Mouse (Mus musculus) midbrain, embryonic 15.5 days (tissue): ENCODE results near the gene Wdr83. TPM values are rescaled to one million over a fixed set of nuclear protein-coding genes. Genes with fewer than 3 reads are reported as not detected.

Source experiments
- ATAC-seq: fragments of 200-750 bp; cut with Nextera tagmentation; replicated peaks from 2 replicates; pipeline ENCODE4 v1.8.0; 2017; ENCODE audit warnings: moderate TSS enrichment
- H3K27ac ChIP-seq: fragments of 300-500 bp; sonication (generic); 2 replicates; pipeline ENCODE4 v1.5.1; 2015; ENCODE audit warnings: mild to moderate bottlenecking, inconsistent platforms
- H3K27me3 ChIP-seq: fragments of 300-500 bp; sonication (generic); replicated peaks from 2 replicates; pipeline ENCODE4 v1.6.1; 2015; ENCODE audit warnings: inconsistent platforms
- H3K36me3 ChIP-seq: fragments of 300-500 bp; sonication (generic); replicated peaks from 2 replicates; pipeline ENCODE4 v1.6.1; 2015; ENCODE audit warnings: inconsistent platforms
- H3K4me1 ChIP-seq: fragments of 300-500 bp; sonication (generic); 2 replicates; pipeline ENCODE4 v1.6.1; 2015; ENCODE audit warnings: inconsistent platforms
- H3K4me2 ChIP-seq: fragments of 300-500 bp; sonication (generic); 2 replicates; pipeline ENCODE4 v1.6.1; 2015; ENCODE audit warnings: inconsistent platforms, mild to moderate bottlenecking, moderate library complexity
- H3K4me3 ChIP-seq: fragments of 300-500 bp; sonication (generic); 2 replicates; pipeline ENCODE4 v1.5.1; 2015; ENCODE audit warnings: mild to moderate bottlenecking, inconsistent platforms
- H3K9ac ChIP-seq: fragments of 300-500 bp; sonication (generic); 2 replicates; pipeline ENCODE4 v1.6.1; 2015; ENCODE audit warnings: mild to moderate bottlenecking, inconsistent platforms
- H3K9me3 ChIP-seq: fragments of 300-500 bp; sonication (generic); 2 replicates; pipeline ENCODE4 v1.6.1; 2016; ENCODE audit warnings: inconsistent platforms
- WGBS: fragments of 180-500 bp; shearing (Covaris S2); methylation state at CpG from one replicate; pipeline ENCODE4 v1.1.7; 2015; ENCODE audit warnings: mixed read lengths; 5-methylcytosine and 5-hydroxymethylcytosine counted together
- microRNA-seq: library from miRNA; unstranded; fragments of <30 nt; microRNA quantifications from one replicate; pipeline ENCODE4, GENCODE M21; 2016
- polyA plus RNA-seq: library from polyadenylated mRNA; unstranded; fragments of >200 nt; fragmentation: Nextera tagmentation; extraction: Ambion mirVana; gene quantifications from 2 replicates; pipeline ENCODE4 v1.2.1, GENCODE M21; 2015

Wdr83 gene
- polyA plus RNA-seq, 1 experiment from 2014 or later = 60.3 TPM

GRCm38 (mm10) chr8:85027922-85028321, 53.2 kb downstream of the Wdr83 start:
- H3K27me3 ChIP-seq = no peaks in the 10 kb centered on the region
- WGBS = 12% methylated on average over 2 of the region's 2 CpGs
- H3K4me1 ChIP-seq = peaks cover 40% of the 10 kb centered on the region
- H3K4me2 ChIP-seq = peak overlapping the region; percentile 84
- peak overlapping the region; percentile 93 for H3K4me3 ChIP-seq
- peaks cover 32% of the 10 kb centered on the region for H3K36me3 ChIP-seq
- no peak overlapping the region for H3K27ac ChIP-seq
- H3K9me3 ChIP-seq = no peaks in the 10 kb centered on the region
- ATAC-seq = no peak
- peak overlapping the region; percentile 96 for H3K9ac ChIP-seq

- H3K4me1 ChIP-seq = peaks cover 40% of the 10 kb centered on the region
- no peak for ATAC-seq
- H3K36me3 ChIP-seq = peaks cover 27% of the 10 kb centered on the region
- peak overlapping the region; percentile 84 for H3K4me2 ChIP-seq
- no peaks in the 10 kb centered on the region for H3K9me3 ChIP-seq
- under 1% methylated on average over 13 of the region's 13 CpGs for WGBS
- H3K27ac ChIP-seq = peak overlapping the region; percentile 90
- H3K9ac ChIP-seq = peak overlapping the region; percentile 96
- no peaks in the 10 kb centered on the region for H3K27me3 ChIP-seq
- H3K4me3 ChIP-seq = peak overlapping the region; percentile 93
These were observed 53.6 kb downstream of the Wdr83 start for GRCm38 (mm10) chr8:85027516-85027855.

- H3K27me3 ChIP-seq = no peaks in the 10 kb centered on the region
- under 1% methylated on average over 71 of the region's 75 CpGs for WGBS
- peak; percentile 75 for ATAC-seq
- peak within 1 kb of the TSS; percentile 93 for H3K4me3 ChIP-seq
- peaks cover 40% of the 10 kb centered on the region for H3K4me1 ChIP-seq
- peak within 1 kb of the TSS; percentile 90 for H3K27ac ChIP-seq
- H3K9me3 ChIP-seq = no peaks in the 10 kb centered on the region
- H3K4me2 ChIP-seq = peak within 1 kb of the TSS; percentile 84
- H3K36me3 ChIP-seq = peaks cover 21% of the 10 kb centered on the region
- peak within 1 kb of the TSS; percentile 96 for H3K9ac ChIP-seq
These were observed 54.2 kb downstream of the Wdr83 start, which contains the start of gene Trir for GRCm38 (mm10) chr8:85026670-85027515. Trir (plus strand) TSS chr8:85026823.

GRCm38 (mm10) chr8:85025098-85025932, 55.8 kb downstream of the Wdr83 start, which contains the start of gene Asna1:
Asna1 (minus strand) TSS chr8:85025281.
- 6% methylated on average over 30 of the region's 30 CpGs for WGBS
- H3K27me3 ChIP-seq = no peaks in the 10 kb centered on the region
- H3K9me3 ChIP-seq = no peaks in the 10 kb centered on the region
- ATAC-seq = peak; percentile 90
- peaks cover 15% of the 10 kb centered on the region for H3K36me3 ChIP-seq
- peak within 1 kb of the TSS; percentile 70 for H3K9ac ChIP-seq
- H3K4me1 ChIP-seq = peaks cover 40% of the 10 kb centered on the region
- H3K4me2 ChIP-seq = peak within 1 kb of the TSS; percentile 84
- peak within 1 kb of the TSS; percentile 84 for H3K4me3 ChIP-seq
- peak within 1 kb of the TSS; percentile 70 for H3K27ac ChIP-seq

Small RNA genes within 50 kb of the gene (microRNA-seq; reads per million reads assigned to microRNA genes)
- gene Gm23388 (1.1 reads per million), gene Mir7070 (2.6 reads per million, percentile 11 among the genes with 10 or more reads in this experiment)

Other genes with a start within 250 kb of the Wdr83 start
- gene Gadd45gip1, start 249.8 kb downstream of the Wdr83 start, polyA plus RNA-seq = 35.5 and 36.1 TPM in 2 replicates
- 88.2 and 91.7 TPM in 2 replicates for gene Rad23a, start 240.6 kb downstream of the Wdr83 start, polyA plus RNA-seq
- 669 and 673 TPM in 2 replicates for gene Calr, start 234.4 kb downstream of the Wdr83 start, polyA plus RNA-seq
- 126 and 127 TPM in 2 replicates for gene Farsa, start 224.3 kb downstream of the Wdr83 start, polyA plus RNA-seq
- gene Syce2, start 209.2 kb downstream of the Wdr83 start, polyA plus RNA-seq = 18.4 and 22.0 TPM in 2 replicates
- 36.1 and 37.1 TPM in 2 replicates for gene Gcdh, start 187.4 kb downstream of the Wdr83 start, polyA plus RNA-seq
- gene Klf1, start 179.4 kb downstream of the Wdr83 start, polyA plus RNA-seq = 0.65 and 0.79 TPM in 2 replicates
- 7.1 and 7.6 TPM in 2 replicates for gene Dnase2a, start 172.7 kb downstream of the Wdr83 start, polyA plus RNA-seq
- gene Mast1, start 143.9 kb downstream of the Wdr83 start, polyA plus RNA-seq = 76.2 and 84.8 TPM in 2 replicates
- 2.8 and 3.4 TPM in 2 replicates for gene Rtbdn, start 134.3 kb downstream of the Wdr83 start, polyA plus RNA-seq
- gene Gm49661, start 111.9 kb downstream of the Wdr83 start, polyA plus RNA-seq = not detected in 2 replicates
- 1,276 and 1,344 TPM in 2 replicates for gene Prdx2, start 111.7 kb downstream of the Wdr83 start, polyA plus RNA-seq
- 54.2 and 54.7 TPM in 2 replicates for gene Rnaseh2a, start 111.5 kb downstream of the Wdr83 start, polyA plus RNA-seq
- gene Junb, start 102.6 kb downstream of the Wdr83 start, polyA plus RNA-seq = 5.5 and 6.8 TPM in 2 replicates
- gene Hook2, start 90.7 kb downstream of the Wdr83 start, polyA plus RNA-seq = 38.9 and 41.1 TPM in 2 replicates
- not detected in 2 replicates for gene Best2, start 66.8 kb downstream of the Wdr83 start, polyA plus RNA-seq
- 146 and 159 TPM in 2 replicates for gene Asna1, start 56.0 kb downstream of the Wdr83 start, polyA plus RNA-seq
- 121 and 124 TPM in 2 replicates for gene Trir, start 54.5 kb downstream of the Wdr83 start, polyA plus RNA-seq
- 64.2 and 71.0 TPM in 2 replicates for gene Tnpo2, start 44.4 kb downstream of the Wdr83 start, polyA plus RNA-seq
- 84.5 and 86.2 TPM in 2 replicates for gene Fbxw9, start 21.3 kb downstream of the Wdr83 start, polyA plus RNA-seq
- 0.89 and 2.0 TPM in 2 replicates for gene Gm5741, start 13.3 kb downstream of the Wdr83 start, polyA plus RNA-seq
- 111 and 112 TPM in 2 replicates for gene Dhps, start 9.5 kb downstream of the Wdr83 start, polyA plus RNA-seq
- 135 TPM in 2 replicates for gene Wdr83os, start 566 bp downstream of the Wdr83 start, polyA plus RNA-seq
- 19.8 and 20.0 TPM in 2 replicates for gene Man2b1, start 2.0 kb upstream of the Wdr83 start, polyA plus RNA-seq
- gene Zfp791, start 41.8 kb upstream of the Wdr83 start, polyA plus RNA-seq = 4.2 and 4.6 TPM in 2 replicates
- not detected in 2 replicates for gene Cks1brt, start 70.6 kb upstream of the Wdr83 start, polyA plus RNA-seq
- not detected in 2 replicates for gene Olfr371, start 144.7 kb upstream of the Wdr83 start, polyA plus RNA-seq
- 65.3 and 70.5 TPM in 2 replicates for gene Orc6, start 218.3 kb upstream of the Wdr83 start, polyA plus RNA-seq
- 163 and 170 TPM in 2 replicates for gene Vps35, start 218.5 kb upstream of the Wdr83 start, polyA plus RNA-seq